Mouse (Mus musculus) 3134 (cell line): ENCODE data around the gene 5730480H06Rik.

Experiments used
- DNase-seq: peaks from one replicate; pipeline ENCODE4 v3.0.0-alpha.2; 2011; ENCODE audit warnings: low spot score; ENCODE audit not compliant: insufficient read length; ENCODE audit errors: extremely low read depth

The 5730480H06Rik gene

DNA sequence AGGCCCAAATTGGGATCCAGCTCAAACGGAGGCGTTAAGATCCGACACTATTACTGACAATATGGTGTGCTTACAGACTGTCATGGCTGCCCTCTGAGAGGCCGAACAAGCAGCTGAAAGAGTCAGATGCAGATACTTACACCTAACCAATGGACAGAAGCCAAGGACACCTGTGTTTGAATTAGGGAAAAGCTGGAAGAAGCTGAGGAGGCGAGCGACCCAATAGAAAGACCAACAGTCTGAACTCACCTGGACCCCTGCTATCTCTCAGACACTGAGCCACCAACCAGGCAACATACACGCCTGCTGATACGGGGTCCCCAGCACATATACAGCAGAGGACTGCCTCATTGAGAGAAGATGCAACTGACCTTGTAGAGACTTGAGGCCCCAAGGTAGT lies at the start of gene 5730480H06Rik:
Gene 5730480H06Rik (plus strand): TSS at position 301 of the 400 bp plus-strand sequence.
- no peak for DNase-seq

DNA sequence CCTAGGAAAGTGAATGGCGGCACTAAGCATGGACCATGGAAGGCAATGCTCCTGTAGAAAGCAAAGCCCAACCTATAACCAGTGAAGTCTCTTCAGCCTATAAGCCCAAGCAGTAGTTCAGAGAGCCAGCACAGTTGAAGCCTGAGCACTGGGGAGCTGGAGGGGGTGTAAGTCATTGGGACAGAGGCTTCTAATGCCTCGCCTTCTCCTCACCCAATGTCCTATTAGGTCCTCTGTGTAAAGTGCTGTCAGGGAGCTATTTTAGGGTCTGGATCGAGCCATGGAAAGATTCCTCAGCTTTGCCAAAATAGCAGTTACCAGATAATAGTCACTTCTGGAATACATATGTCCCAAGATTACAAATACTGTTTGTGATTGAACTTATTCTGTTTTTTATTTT lies 26.6 kb upstream of the 5730480H06Rik start:
- no peak for DNase-seq

DNA sequence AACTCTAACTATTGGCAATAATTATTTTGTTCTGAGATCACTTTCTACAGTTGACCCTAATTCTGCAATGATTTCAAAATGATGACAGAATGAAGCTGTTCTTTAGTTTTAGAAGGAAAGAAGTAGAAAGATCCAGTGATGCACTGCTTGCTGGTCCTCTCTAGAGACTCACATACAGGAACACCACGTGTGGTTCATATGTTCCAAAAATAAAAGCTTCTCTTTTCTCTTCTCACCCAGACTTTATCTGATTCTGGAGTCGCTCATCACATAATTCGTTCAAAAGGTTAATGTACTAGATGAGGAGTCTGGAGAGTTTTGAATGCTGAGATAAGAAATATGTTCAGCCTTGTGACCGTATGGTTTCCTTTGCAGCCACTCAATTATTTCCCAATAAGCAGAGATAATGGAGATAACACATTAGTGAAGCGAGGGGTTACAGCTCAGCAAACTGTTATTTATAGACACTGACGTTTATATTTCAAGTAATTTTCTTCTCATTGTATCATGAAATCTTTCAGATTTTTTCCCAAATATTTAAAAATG lies 12.6 kb upstream of the 5730480H06Rik start:
- DNase-seq, result no peak

DNA sequence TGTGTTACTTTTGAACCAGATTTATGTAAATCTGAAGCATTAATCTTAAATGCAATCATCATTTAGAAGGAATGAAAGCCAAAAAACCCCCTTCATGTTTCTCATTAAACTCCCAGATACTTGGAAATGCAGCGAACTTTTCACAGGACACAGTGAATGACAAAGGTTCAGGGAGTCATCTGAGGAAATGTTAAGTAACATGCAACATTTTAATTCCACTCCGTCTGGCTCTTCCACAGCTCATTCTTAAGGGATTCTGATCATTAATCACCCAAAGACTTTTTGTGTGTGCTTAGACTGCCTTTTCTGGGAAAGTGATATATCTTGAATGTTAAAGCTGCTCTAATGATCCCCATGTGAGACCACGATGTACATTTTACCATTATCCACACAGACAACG lies 7.2 kb upstream of the 5730480H06Rik start:
- DNase-seq, result no peak

DNA sequence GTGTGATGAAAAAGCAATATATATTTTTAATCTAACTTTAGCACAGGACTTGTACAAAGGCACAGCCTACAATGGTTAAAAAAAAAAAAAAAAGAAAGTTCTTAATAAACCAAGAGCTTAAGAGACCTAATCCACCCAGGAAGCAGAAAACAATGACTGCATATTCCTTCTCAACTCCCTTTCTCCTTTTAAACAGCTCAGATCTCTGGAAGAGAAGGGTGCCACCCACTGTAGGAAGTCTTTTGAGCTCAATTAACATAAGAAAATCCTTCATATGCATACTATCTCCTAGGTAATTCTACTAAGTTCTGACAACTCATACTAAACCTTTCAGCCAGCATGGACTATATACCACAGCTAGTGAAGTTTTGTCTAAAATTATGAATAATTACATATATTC lies 1.5 kb upstream of the 5730480H06Rik start:
- no peak for DNase-seq

DNA sequence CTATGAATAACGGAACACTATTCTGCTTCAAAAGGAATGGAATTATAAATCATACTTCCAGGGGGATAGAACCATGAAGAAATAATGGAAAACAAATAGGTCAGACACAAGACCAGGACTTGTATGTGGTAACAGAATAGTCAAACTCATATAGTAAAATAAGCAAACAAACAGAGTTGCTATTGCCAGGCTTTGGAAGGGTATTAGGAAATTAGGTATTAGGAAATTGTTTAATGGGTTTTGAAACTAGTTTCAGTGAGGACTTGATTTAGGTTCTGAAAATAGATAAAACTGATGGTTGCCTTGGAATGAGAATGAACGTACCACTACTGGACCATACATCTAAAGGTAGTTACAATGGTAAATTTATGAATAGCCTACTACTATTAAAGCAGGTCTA lies 2.0 kb downstream of the 5730480H06Rik start:
- DNase-seq, result no peak

DNA sequence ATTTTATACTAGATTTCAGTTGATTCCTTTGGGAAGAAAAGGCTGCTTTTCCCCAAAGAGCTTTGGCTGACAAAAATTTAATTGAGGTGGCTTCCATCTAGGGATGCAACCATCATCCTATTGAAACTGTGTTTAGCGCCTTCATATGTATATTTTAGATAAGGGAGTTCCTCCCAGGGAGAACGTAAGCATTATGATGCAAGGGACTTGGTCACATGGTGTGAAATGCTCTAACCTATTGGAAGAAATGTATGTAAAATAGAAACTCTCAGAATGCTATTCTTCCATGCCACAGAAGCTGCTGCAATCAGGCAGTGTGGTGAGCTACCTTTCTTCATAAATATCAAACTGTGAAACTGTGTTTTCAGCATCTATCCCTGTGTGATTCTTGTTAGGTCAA lies 3.1 kb downstream of the 5730480H06Rik start:
- DNase-seq, result no peak

DNA sequence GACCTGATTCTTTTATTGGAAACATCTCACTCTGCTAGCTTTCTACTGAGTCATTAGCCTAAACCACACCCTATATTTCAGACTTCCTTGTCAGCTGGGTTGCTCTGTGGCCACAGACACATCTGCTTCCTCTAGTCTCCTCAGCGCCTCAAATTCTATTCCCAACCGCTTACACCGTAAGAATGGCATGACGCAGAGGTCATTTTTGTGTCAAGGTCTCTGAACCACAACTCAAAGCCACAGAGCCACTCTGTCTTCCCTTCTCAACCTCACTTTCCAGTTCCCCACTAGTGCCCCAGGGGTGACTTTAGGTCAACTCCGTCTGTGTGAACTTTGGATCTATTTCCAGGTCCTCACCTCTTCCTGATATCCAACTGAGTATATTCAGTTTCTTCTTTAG lies 3.7 kb downstream of the 5730480H06Rik start:
- DNase-seq, result no peak

DNA sequence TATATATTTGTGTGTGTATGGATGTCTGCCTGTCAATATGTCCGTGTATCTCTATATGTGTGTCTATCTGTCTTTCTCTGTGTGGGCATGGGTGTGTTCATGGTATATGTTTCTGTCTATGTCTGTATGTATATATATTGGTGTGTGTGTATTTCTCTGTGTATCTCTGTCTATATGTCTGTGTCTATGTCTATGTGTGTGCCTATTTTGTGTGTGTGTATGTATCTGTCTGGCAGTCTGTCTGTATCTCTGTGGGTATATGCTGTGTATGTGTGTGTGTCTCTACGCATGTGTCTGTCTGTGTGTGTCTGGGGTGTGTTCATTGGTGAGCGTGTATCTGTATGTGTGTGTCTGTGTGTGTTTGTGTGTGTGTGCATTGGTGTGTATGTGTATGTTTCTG lies 5.7 kb downstream of the 5730480H06Rik start:
- DNase-seq, result no peak

DNA sequence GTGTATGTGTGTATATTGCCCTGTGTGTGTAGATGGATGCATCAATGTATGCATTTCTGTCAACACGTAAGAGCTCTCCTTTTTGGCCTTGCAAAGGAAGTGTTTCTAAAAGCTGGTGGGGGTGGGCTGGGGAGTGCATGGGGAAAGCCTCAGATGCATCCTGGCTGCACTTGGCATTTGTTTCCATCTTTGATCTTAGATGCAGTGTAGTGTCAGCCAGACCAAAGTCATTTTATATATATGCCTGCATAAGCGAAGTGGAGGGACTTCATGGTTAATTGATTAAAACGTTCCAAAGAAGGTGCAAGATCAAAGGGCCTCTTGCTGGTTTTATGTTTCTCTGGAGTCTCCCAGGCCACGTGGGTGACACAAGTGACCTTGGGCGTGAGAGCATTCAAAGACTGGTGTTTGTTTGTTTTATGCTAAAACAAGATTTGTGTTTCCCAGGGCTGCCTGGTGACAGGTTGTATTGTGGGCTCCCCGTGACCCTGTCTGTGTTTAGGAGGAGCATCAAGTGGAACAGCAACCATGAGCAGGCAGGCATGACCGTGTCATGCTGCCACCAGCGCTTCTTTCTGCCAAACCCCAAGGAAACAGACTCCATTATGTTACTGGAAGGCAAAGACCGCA lies 6.2 kb downstream of the 5730480H06Rik start:
- DNase-seq, result no peak

DNA sequence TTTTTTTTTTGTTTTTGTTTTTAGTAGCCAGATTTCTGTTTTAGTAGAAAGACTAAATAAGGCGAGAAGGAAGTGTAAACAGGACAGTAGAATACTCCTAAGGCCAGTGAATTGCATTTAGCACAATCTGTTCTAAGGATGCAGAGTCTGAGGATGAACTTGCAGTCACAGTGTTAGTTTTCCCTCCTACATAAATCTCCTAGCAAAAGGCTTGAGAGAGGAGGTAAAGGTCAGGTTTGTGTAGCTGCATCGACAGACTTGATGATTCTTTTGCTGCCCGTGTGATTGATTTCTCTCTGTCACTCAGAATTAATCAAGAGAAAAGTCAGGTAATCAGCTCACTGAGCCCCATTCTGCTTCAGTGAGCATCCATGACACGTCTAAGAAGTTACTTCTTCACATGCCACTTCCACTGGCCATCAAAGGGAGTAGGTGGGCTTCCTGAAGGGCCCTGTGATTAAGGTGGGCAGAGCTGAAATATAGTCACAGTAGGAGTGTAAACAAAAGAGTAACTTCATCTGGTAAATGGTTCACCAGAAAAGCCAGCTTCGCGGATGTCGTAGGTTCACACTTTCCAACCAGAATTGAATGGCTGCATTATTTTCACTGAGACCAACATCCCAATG lies 13.2 kb downstream of the 5730480H06Rik start:
- no peak for DNase-seq

DNA sequence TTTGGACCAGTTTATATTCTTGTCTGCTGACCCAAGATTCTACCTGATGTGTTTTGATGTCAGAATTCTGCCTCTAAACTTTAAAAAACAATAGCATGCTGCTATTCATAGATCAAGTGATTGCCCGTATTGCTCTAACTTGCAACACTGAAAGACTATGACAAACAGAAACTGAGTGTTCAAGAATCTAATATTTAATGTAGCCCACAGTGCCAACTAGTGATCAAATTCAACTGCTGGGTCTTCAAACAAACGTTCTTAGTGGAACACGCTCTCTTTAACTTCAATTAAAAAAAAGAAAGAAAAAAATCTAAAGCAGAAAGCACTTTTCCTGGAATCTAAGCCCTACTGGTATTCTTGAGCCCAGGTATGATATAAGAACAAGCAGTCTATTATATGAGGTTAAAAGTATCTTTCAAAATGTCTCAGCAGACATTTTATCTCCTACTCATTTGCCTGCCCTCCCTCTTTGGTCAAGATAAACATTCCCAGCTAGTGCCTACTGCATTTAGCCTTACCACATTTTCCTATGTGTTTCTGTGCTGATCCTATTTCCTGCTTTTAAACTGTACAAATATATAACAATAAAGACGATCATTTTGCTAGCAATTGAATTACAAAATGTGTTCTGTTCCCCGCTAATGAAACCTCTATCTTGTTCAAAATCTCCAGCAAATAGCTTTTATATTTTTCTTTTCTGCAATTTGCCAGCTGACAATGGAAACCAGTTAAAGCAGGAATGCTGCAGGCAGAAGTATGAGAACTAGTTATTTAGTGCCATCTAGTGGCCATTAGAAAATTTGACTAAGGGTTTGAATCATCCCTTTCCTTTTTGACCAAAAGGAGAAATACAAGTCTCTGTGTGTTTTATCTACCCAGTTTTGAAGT lies 17.6 kb downstream of the 5730480H06Rik start:
- no peak for DNase-seq

DNA sequence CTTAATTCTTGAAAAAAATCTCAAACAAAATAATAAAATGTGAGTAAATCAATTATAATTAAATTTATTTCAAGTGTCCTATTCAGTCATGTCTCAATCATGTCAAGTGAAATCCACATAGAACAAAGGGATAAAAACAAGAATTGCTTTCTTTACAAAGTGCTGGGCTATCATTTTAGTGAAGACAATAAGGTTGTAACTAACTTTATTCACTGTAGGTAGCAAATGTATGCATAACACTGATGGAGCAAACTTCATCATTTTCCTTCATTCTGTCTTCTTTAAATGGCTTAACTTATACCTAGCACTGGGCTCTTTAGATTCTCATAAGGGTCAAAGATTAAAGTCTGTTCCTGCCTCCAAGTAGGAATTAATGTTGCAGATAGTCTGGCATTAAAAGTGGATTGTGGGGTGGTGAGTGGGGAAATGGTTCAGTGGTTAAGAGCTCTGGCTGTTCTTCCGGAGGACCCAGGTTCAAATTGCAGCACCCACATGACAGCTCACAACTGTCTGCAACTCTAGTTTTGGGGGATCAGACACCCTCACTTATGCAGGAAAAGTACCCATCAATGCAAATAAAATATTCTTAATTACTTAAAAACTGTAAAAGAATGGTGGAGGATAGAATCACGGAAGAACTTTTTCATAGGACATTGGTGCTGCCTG lies 18.4 kb downstream of the 5730480H06Rik start:
- DNase-seq, result no peak

DNA sequence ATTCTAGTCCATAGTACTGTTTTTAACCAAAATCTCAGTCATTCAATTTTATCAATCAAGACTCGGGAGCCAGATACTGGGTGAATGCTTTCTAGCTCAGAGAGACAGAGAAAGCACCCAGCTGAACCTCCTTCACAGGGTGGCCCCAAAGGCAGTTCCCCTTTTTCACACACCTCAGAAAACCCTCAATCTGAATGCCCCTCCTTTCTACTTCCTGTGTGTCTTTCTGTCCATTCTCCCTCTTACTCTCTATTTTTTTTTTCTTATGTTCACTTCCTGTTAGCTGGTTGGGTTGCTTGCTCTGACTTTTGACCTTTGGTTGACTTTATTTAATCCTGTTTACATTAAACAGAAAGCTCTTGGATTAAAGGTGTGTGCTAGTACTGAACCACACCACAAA lies 21.6 kb downstream of the 5730480H06Rik start:
- DNase-seq, result no peak

DNA sequence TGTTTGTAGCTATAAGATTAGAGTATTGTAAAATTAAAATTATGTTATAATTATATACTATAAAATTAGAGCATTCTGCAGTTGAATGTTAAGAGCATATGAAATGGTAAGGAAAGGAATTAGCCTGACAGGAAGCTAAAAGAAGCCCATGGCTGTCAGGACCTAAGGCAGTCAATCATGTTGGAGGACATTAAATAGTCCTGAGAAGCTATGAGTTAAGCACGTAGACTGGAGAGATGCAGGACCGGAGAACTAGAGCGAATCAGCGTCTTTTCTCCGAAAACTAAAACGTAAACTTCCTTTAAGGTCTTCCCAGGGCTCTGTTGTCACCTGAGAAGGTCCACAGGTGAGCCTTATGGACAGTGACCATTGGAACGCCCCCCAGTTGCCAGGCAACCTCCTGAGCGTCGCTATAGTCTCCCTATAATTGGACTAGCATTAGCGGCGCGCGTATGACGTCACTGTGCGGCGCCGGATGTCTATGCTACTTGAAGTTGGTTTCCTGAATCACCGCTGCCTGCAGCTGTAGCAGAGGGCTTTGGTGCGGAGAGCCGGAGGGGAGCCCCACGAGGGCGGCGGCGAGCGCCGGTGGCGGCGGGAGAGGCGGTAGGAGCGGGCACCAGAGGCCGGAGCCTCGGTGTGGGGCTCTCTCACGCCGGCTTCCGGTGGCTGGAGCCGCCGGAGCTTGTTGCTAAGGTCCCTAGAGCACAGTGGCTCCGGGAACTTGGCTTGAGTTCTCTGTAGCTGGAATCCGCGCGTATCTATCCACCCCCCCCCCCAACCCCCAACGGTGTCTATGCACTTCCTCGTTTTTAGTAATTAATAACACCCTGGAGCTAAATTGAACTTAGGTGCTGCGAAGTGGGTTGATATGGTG lies 44.4 kb downstream of the 5730480H06Rik start:
- peak; percentile 89 for DNase-seq

DNA sequence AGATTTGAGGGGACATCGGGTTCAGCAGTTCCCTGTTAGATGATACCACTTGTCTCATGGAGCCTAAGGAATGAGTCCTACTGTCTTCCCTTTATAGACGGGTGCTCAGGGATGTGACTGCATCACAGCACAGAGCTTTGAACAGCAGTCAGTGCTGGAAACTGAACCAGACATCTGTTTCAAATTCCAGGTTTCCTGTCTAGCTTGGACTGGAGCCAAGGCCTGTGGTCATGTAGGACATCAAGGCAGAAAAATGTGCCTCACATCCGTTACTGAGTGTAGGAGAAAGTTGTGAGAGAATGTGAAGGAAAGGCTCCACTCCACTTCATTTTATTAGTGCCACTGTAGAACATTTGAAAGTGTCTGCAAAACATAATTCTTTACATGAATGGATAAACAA lies 74.7 kb downstream of the 5730480H06Rik start:
- peak; percentile 25 for DNase-seq

DNA sequence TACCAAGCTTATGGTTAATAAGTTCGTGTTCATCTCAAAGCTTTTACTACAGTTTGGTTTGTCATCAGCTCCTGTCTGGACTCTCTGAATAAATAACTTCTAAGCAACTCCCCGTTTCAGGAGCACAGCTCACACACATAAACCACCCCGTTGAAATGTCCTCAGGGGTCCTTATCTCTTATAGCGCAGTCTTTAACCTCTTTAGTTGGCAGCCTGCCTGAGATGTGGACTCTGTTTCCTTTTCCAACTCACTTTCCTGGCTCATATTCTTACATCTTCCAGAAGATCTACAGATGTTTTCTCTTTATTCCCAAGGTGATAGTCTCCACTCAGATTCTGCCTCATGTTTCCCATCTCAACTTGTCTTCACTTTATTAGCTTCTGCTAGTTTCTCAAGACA lies 80.5 kb downstream of the 5730480H06Rik start:
- DNase-seq, result no peak

DNA sequence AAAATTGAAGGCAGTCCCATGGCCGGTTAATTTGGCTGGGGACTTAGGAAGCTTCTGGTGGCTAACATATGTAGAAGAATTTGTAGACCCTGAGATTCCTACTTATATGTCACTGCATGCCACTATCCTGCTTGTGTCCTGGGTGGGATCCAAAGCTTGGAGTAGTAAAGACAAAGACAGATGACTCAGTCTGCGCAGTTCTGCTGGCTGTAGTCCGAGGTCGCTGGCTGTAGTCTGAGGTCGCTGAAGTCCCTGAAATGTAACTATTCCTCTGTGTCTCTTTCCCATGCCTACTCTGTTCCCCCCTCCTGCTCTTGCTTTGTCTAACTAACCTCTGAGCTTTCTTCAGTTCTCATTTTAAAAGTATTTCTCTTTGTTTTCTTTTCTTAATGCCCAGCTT lies 82.6 kb downstream of the 5730480H06Rik start:
- DNase-seq, result no peak

DNA sequence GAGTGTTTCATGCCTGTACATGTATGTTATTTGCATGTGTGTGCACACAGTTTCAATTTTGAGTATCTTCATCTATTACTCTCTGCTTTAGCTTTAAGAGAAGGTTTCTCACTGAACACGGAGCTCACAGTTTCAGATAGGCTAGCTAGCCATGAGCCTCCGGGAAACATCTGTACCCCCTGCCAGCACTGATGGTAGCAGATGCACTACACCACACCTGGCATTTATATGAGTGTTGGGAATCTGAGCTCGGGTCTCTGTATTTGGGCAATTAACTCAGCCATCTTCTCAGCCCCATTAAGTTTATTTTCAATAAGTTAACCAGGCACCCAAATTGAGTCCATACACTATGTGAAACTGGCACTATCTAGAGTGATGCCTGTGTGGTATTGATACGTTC lies 83.7 kb downstream of the 5730480H06Rik start:
- DNase-seq, result no peak

DNA sequence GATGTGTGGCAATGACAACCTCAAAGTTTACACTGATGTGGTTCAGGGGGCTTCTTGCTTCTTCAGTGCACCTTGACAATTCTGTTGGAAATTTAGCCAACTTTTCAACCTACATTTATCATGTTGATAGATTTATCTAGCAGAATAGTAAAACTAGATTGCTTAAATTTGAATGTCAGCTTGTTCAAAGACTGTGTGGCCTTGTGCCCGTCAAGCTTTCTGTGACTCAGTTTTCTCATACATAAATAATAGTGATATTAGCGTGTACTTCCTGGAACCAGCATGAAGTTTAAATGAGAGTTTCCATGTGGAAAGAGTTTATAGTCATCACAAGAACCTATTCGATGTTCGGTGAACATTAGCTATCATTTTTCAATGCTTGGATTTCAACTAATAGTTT lies 84.5 kb downstream of the 5730480H06Rik start:
- DNase-seq, result no peak
